Comparison of ENCODE assay signal across 20 mouse cellular contexts in genomic region chr3:96479249-96479648, GRCm38 (mm10). TPM values are rescaled to one million over a fixed set of nuclear protein-coding genes. Genes with fewer than 3 reads are reported as not detected.
A peak's percentile ranks its signal among the peaks of the same experiment; 100 is the strongest.
DNase-seq lines count a peak whose midpoint lies in the region; ATAC-seq and TF ChIP-seq lines count a peak whose summit lies in the region.
"Had no signal": no experiment of that assay in that cellular context is flagged by ENCODE, and none has a peak within 500 bp of the region (broad histone marks: within the 10 kb centered on the region; RNA-seq: fewer than 3 reads in every experiment).

No protein-coding gene starts in this region.

- no peaks in the 10 kb centered on the region for H3K36me3 ChIP-seq in liver, embryonic 14.5 days (replicated peaks; ENCODE audit: control insufficient read depth, insufficient read depth, low read depth)
- H3K36me3 ChIP-seq: limb, embryonic 12.5 days had no signal

- no peak overlapping the region for H3K4me2 ChIP-seq in liver, embryonic 14.5 days (ENCODE audit: low read depth)
- H3K4me2 ChIP-seq: limb, embryonic 12.5 days had no signal

- TF ChIP-seq EP300 in liver, embryonic 14.5 days (IDR thresholded peaks at IDR 0.05; ENCODE audit: low read depth) = no peak

- H3K27me3 ChIP-seq in liver, embryonic 14.5 days (ENCODE audit: control insufficient read depth, insufficient read depth, low read length) = peaks cover 34% of the 10 kb centered on the region
- H3K27me3 ChIP-seq: Patski had no signal

- TF ChIP-seq CTCF in liver, embryonic 14.5 days (IDR thresholded peaks at IDR 0.05; ENCODE audit: low read depth) = no peak
- TF ChIP-seq CTCF in gastrocnemius, adult 2 months (IDR thresholded peaks at IDR 0.05) = no peak

- intact Hi-C loops in gastrocnemius, postnatal 14 days (cut with DNase I; ENCODE audit: low total_unique reads) = no loop called here
- intact Hi-C loops in gastrocnemius, adult 2 months (cut with DNase I) = no loop called here

- no peak overlapping the region for H3K9ac ChIP-seq in liver, embryonic 14.5 days (replicated peaks)
- H3K9ac ChIP-seq: limb, embryonic 12.5 days had no signal

- H3K27ac ChIP-seq in liver, embryonic 14.5 days = no peak overlapping the region
- H3K27ac ChIP-seq in gastrocnemius, adult 2 months = no peak overlapping the region
- H3K27ac ChIP-seq: limb, embryonic 12.5 days had no signal

- H3K4me3 ChIP-seq in liver, embryonic 14.5 days (ENCODE audit: insufficient read depth in 1 of 2, low read depth in 2 of 2, low read length in 2 of 2) = no peak overlapping the region
- H3K4me3 ChIP-seq in gastrocnemius, adult 2 months = no peak overlapping the region
- H3K4me3 ChIP-seq: limb, embryonic 12.5 days had no signal

- 0 out of 4 replicates have a peak, but pooled peaks cover 0 to 2% of the 10 kb centered on the region in 2 experiments for H3K4me1 ChIP-seq in liver, embryonic 14.5 days (replicated peaks; ENCODE audit: control insufficient read depth in 2 of 2, insufficient read depth in 2 of 2, low read length in 1 of 2)

- peak; percentile 70 for DNase-seq in embryo, embryonic 10.5 days (ENCODE audit: low spot score)
- no peak for DNase-seq in embryo, embryonic 10 days (ENCODE audit: low spot score)
- DNase-seq in 3T3-L1 (ENCODE audit: low read depth, low spot score) = peak; percentile 59
- DNase-seq in brain, adult 2 months (ENCODE audit: low read depth, low spot score) = peak; percentile 31
- DNase-seq in liver, embryonic 14.5 days (ENCODE audit: low read depth in 3 of 3, low spot score in 3 of 3) = peak in 1 of 3 experiments; percentile 35
- no peak for DNase-seq in gastrocnemius, postnatal 14 days
- no peak for DNase-seq in gastrocnemius, adult 2 months
- DNase-seq in natural killer cell, adult 2 months (ENCODE audit: low spot score in 2 of 2) = no peak
- DNase-seq: adrenal gland, adult 2 months; heart, postnatal 4 days; kidney, postnatal 25 days; layer of hippocampus, postnatal 36 days; lung, postnatal 4 days; right cerebral cortex, postnatal 25 days had no signal

- H3K9me3 ChIP-seq in liver, embryonic 14.5 days (ENCODE audit: control insufficient read depth, low read length) = no peaks in the 10 kb centered on the region
- H3K9me3 ChIP-seq: limb, embryonic 12.5 days had no signal

- ATAC-seq in liver, embryonic 14.5 days (ENCODE audit: insufficient read depth) = peak; percentile 85
- ATAC-seq: Patski had no signal

- 16% methylated on average over 3 of the region's 3 CpGs for WGBS in liver, embryonic 14.5 days (ENCODE audit: insufficient replicate concordance)

RNA-seq across cellular contexts. Expression of gene BC107364, which starts 27.1 kb away (rescaled TPM):
- polyA plus RNA-seq in liver, embryonic 14.5 days (2012; rRNA removed) = not detected in 2 replicates
- polyA plus RNA-seq in liver, embryonic 14.5 days (2014; fragmentation: Nextera tagmentation; extraction: Ambion mirVana) = not detected in 2 replicates
- not detected for total RNA-seq in gastrocnemius, postnatal 14 days (2021)
- not detected for total RNA-seq in gastrocnemius, adult 2 months (2021)
- total RNA-seq: adrenal gland, adult 2 months; heart, adult 8-10 months; layer of hippocampus, postnatal 36 days; neutrophil, adult 5-6 weeks had no signal
- polyA plus RNA-seq: adrenal gland, adult 2 months; frontal cortex, adult 2 months; intestine, embryonic 14.5 days; limb, embryonic 12.5 days; Patski had no signal

RNA-seq across cellular contexts. Expression of gene Hfe2, which starts 45.7 kb away (rescaled TPM):
- polyA plus RNA-seq in liver, embryonic 14.5 days (2012; rRNA removed) = 3.8 and 4.5 TPM in 2 replicates
- polyA plus RNA-seq in liver, embryonic 14.5 days (2014; fragmentation: Nextera tagmentation; extraction: Ambion mirVana) = 4.3 and 4.4 TPM in 2 replicates
- total RNA-seq in gastrocnemius, postnatal 14 days (2021) = 100 to 1,000 TPM; 460 to 465 TPM
- total RNA-seq in gastrocnemius, adult 2 months (2021) = 100 to 1,000 TPM; 590 to 675 TPM
- total RNA-seq: neutrophil, adult 5-6 weeks had no signal
- polyA plus RNA-seq: Patski had no signal

Comparison
In these comparisons a context has a peak if more than half of its experiments do, and no peak if none do; other contexts are left out.
1. DNase-seq: peak in embryo, embryonic 10.5 days (single experiment), 3T3-L1 (single experiment) and brain, adult 2 months (single experiment); none in embryo, embryonic 10 days (single experiment), gastrocnemius, postnatal 14 days (single experiment), gastrocnemius, adult 2 months (single experiment) and natural killer cell, adult 2 months (0 of 2).